Mouse (Mus musculus) G1E (cell line): Measurements from ENCODE around the gene Atp1b2.

Experiments used
- CTCF ChIP-seq: IDR thresholded peaks from 2 replicates; pipeline ENCODE4 v1.5.1; 2012; ENCODE audit warnings: low read depth, low read length, inconsistent platforms, mixed read lengths
- GATA1 ChIP-seq: IDR thresholded peaks from 2 replicates; pipeline ENCODE4 v1.6.1; 2012; ENCODE audit warnings: borderline replicate concordance, low read length, inconsistent platforms, mixed read lengths
- POLR2AphosphoS5 ChIP-seq: IDR thresholded peaks from 2 replicates; pipeline ENCODE4 v1.6.1; 2012; ENCODE audit warnings: low read depth, low read length, inconsistent platforms; ENCODE audit not compliant: insufficient replicate concordance
- TAL1 ChIP-seq: conservative IDR thresholded peaks from 2 replicates; pipeline ENCODE4 v1.6.1; 2012; ENCODE audit warnings: low read depth, low read length, inconsistent platforms, mixed read lengths

- no peak for TF ChIP-seq CTCF
- no peak for TF ChIP-seq GATA1
- TF ChIP-seq TAL1, result no peak
- TF ChIP-seq POLR2AphosphoS5, result 0 out of 2 replicates have a peak, but pooled peaks have one; percentile 19
Measured at GRCm38 (mm10) chr11:69580091-69580514, 25.6 kb downstream of the Atp1b2 start, which contains the start of the genes Wrap53 and Trp53.
